Mouse (Mus musculus): ENCODE data around the gene Rgcc.

DNA sequence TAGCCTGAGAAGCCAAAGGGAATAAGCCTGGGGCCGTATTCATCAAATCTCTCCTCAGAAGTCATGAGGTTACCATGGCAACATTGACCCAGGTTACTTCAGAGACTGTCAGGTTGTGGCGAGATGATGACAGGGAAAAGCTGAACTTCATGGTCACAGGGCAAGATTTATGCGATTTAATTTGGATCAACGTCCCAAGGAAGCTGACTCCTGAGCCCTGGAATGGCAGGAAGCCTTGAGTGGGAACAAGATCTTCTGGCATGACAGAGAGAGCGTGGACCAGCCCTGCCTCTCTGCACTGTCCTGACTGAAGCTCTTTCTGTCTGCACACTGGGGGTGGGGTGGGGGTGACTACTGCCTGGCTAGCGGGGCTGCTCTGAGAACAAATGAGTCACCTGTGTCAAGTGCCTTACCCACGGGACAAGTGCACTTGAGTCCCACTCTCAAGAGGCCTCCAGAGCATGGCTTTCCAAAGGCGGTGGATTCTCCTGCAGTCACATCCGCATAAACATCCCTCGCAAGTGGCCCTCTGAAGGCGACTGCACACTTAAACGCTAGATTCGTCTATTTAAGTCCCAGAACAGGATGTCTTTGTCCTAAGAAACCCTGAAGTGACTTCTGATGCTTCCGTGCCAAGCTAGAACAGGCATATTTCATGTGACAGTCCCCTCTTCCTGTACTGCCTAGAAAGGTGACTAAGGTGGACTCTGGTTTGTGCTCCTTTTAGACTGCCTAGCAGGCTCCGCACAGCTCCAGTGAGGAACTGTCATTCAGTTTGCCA, 27.6 kb downstream of the Rgcc start:
- TF ChIP-seq CTCF (conservative IDR thresholded peaks at IDR 0.05 in 1 of 2, IDR thresholded peaks at IDR 0.05 in 1 of 2; ENCODE audit: low read depth in 2 of 2, low read length in 2 of 2) (no peak), MEF2A (IDR thresholded peaks at IDR 0.05; ENCODE audit: borderline replicate concordance, low read depth, low read length) (no peak), SMC3 (IDR thresholded peaks at IDR 0.05; ENCODE audit: low read depth, low read length) (no peak), PAX5 (IDR thresholded peaks at IDR 0.05; ENCODE audit: low read length) (no peak), USF1 (IDR thresholded peaks at IDR 0.05; ENCODE audit: low read depth, low read length) (no peak), POLR2A (IDR thresholded peaks at IDR 0.05; ENCODE audit: low read depth, low read length) (no peak), MXI1 (IDR thresholded peaks at IDR 0.05; ENCODE audit: low read depth, low read length) (no peak)
